Mouse (Mus musculus) small intestine, adult 2 months (tissue): ENCODE measurements around the gene Olfr1322.

ENCODE experiments used
- CTCF ChIP-seq: fragments of 200-500 bp; IDR thresholded peaks from 2 replicates; pipeline ENCODE4 v1.5.1; 2012; ENCODE audit warnings: low read depth, mild to moderate bottlenecking, control low read depth, inconsistent platforms, low read length, moderate library complexity, mixed read lengths; ENCODE audit not compliant: insufficient replicate concordance, insufficient read length; ENCODE audit errors: extremely low read depth
- POLR2A ChIP-seq: fragments of 200-500 bp; IDR thresholded peaks from 2 replicates; pipeline ENCODE4 v1.6.1; 2012; ENCODE audit warnings: low read depth, mild to moderate bottlenecking, control low read depth, inconsistent platforms, low read length, moderate library complexity

- TF ChIP-seq POLR2A (no peak), CTCF (no peak)
Measured at GRCm38 (mm10) chrX:49877651-49878349, 13.5 kb downstream of the Olfr1322 start.
